Mouse (Mus musculus) cortical plate, adult 2 months (tissue): ENCODE data around the gene Fbxl16.

Experiments used
- CTCF ChIP-seq: fragments of 200-500 bp; IDR thresholded peaks from 2 replicates; pipeline ENCODE4 v1.5.1; 2011; ENCODE audit warnings: mild to moderate bottlenecking, control low read depth, low read length; ENCODE audit not compliant: insufficient read depth; ENCODE audit errors: extremely low read depth
- POLR2A ChIP-seq: fragments of 200-500 bp; IDR thresholded peaks from 2 replicates; pipeline ENCODE4 v1.6.1; 2011; ENCODE audit warnings: mild to moderate bottlenecking, low read length, control low read depth; ENCODE audit not compliant: insufficient read depth; ENCODE audit errors: extremely low read depth

GRCm38 (mm10) chr17:25867836-25868600, 59.1 kb downstream of the Fbxl16 start:
- TF ChIP-seq CTCF (no peak), POLR2A (no peak)
